Mouse (Mus musculus) brain, embryonic 18.5 days (tissue): ENCODE data around the gene Neu1.
"Not testable (repeated sequence)": the region's sequence is repeated elsewhere in the genome, so short reads cannot be mapped to it uniquely, and the experiment has no call there.

Source experiments
- DNase-seq: peaks from one replicate; pipeline ENCODE4 v3.0.0-alpha.2; 2012; ENCODE audit warnings: low read depth, low spot score

Neu1 gene

GRCm38 (mm10) chr17:34901948-34902347 is 29.1 kb upstream of the Neu1 start:
- DNase-seq: not testable (repeated sequence)

- DNase-seq: no peak
These were observed 28.2 kb upstream of the Neu1 start for GRCm38 (mm10) chr17:34902895-34903294.

- no peak for DNase-seq
These were observed 20.1 kb upstream of the Neu1 start for GRCm38 (mm10) chr17:34910982-34911381.

- no peak for DNase-seq
These were observed 19.1 kb upstream of the Neu1 start for GRCm38 (mm10) chr17:34911945-34912351.

- DNase-seq: no peak
These were observed 17.0 kb upstream of the Neu1 start, which contains the start of gene Slc44a4 for GRCm38 (mm10) chr17:34913930-34914665. Gene Slc44a4 (plus strand): TSS chr17:34914466.

- DNase-seq: no peak
These were observed 15.6 kb upstream of the Neu1 start for GRCm38 (mm10) chr17:34915410-34915831.

- no peak for DNase-seq
These were observed 14.7 kb upstream of the Neu1 start for GRCm38 (mm10) chr17:34916316-34916715.

- DNase-seq: no peak
These were observed 13.9 kb upstream of the Neu1 start for GRCm38 (mm10) chr17:34917188-34917587.

GRCm38 (mm10) chr17:34922939-34923338 is 8.1 kb upstream of the Neu1 start:
- DNase-seq: no peak

- no peak for DNase-seq
These were observed 6.8 kb upstream of the Neu1 start for GRCm38 (mm10) chr17:34924258-34924657.

GRCm38 (mm10) chr17:34927306-34928019 is 3.6 kb upstream of the Neu1 start:
- no peak for DNase-seq

- DNase-seq: no peak
These were observed 2.2 kb upstream of the Neu1 start for GRCm38 (mm10) chr17:34928841-34929240.

- no peak for DNase-seq
These were observed 664 bp downstream of the Neu1 start for GRCm38 (mm10) chr17:34931735-34932098.

- DNase-seq: no peak
These were observed 1.2 kb downstream of the Neu1 start for GRCm38 (mm10) chr17:34932287-34932686.

GRCm38 (mm10) chr17:34934031-34934430 is 3.0 kb downstream of the Neu1 start:
- DNase-seq: no peak

GRCm38 (mm10) chr17:34934830-34935229 is 3.8 kb downstream of the Neu1 start:
- no peak for DNase-seq

- no peak for DNase-seq
These were observed 7.0 kb downstream of the Neu1 start for GRCm38 (mm10) chr17:34937960-34938505.

GRCm38 (mm10) chr17:34941344-34942041 is 10.4 kb downstream of the Neu1 start:
- no peak for DNase-seq

- no peak for DNase-seq
These were observed 12.2 kb downstream of the Neu1 start for GRCm38 (mm10) chr17:34943128-34943815.

- no peak for DNase-seq
These were observed 13.3 kb downstream of the Neu1 start for GRCm38 (mm10) chr17:34944362-34944761.

GRCm38 (mm10) chr17:34946486-34947140 is 15.6 kb downstream of the Neu1 start:
- no peak for DNase-seq
